Comparison of ENCODE assay signal across 8 mouse cellular contexts in the genomic region with DNA sequence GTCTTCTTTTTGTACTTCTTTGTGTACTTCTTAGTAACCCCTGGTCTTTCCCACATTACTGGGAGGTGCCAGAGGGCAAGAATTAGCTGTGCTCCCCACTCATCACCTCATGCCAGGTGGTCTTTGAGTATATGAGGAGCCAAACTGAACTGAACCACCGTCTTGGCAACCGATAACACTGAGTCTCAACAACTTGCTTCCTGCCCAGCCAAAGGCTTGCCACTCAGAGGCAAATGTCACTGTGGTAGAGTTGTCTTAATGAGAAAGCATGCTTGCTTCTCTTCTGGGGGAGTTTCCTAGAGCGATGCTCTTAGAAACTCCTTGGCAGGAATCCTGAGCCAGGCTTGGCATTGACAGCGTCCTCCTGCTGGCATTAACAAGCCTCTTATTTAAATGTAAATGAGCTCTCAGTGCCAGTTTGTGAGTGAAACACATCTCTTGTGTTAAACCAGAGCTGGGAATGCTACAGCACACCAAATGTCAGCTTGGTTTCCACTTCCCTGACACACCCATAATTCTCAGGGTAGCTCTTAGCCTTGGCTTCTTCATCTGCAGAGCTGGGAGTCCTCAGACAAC.
A peak's percentile ranks its signal among the peaks of the same experiment; 100 is the strongest.
DNase-seq lines count a peak whose midpoint lies in the region; ATAC-seq and TF ChIP-seq lines count a peak whose summit lies in the region.

No protein-coding gene starts in this region.

- H3K4me3 ChIP-seq in kidney, embryonic 14.5 days (ENCODE audit: low read length): no peak overlapping the region
- H3K4me3 ChIP-seq in forebrain, embryonic 13.5 days: no peak overlapping the region
- H3K4me3 ChIP-seq in liver, postnatal 0 days (ENCODE audit: low read depth, low read length): no peak overlapping the region

- DNase-seq in kidney, adult 8-10 months: peak; percentile 36 to 54
- DNase-seq in layer of hippocampus, postnatal 10 days (ENCODE audit: low spot score in 2 of 2): peak; percentile 74 to 81
- peak; percentile 67 to 85 for DNase-seq in right cerebral cortex, adult 2 months (ENCODE audit: low spot score in 2 of 2)
- no peak for DNase-seq in liver, postnatal 0 days
- no peak for DNase-seq in heart, postnatal 4 days
- no peak for DNase-seq in heart, postnatal 10 days

- H3K9me3 ChIP-seq in kidney, embryonic 14.5 days (ENCODE audit: control insufficient read depth, low read length): no peaks in the 10 kb centered on the region
- no peaks in the 10 kb centered on the region for H3K9me3 ChIP-seq in forebrain, embryonic 13.5 days (replicated peaks)
- H3K9me3 ChIP-seq in liver, postnatal 0 days (ENCODE audit: low read length): no peaks in the 10 kb centered on the region

- no peaks in the 10 kb centered on the region for H3K4me1 ChIP-seq in kidney, embryonic 14.5 days (ENCODE audit: control insufficient read depth, insufficient read depth, low read length)
- peaks cover 27% of the 10 kb centered on the region for H3K4me1 ChIP-seq in forebrain, embryonic 13.5 days
- peaks cover under 1% of the 10 kb centered on the region; the same call in 1 of the 2 replicates for H3K4me1 ChIP-seq in liver, postnatal 0 days (ENCODE audit: insufficient read depth)

- intact Hi-C loops in heart, postnatal 10 days (cut with DNase I): no loop called here

- H3K4me2 ChIP-seq in kidney, embryonic 14.5 days (replicated peaks; ENCODE audit: low read depth, low read length): no peak overlapping the region
- no peak overlapping the region for H3K4me2 ChIP-seq in forebrain, embryonic 13.5 days
- H3K4me2 ChIP-seq in liver, postnatal 0 days (ENCODE audit: low read depth, low read length): no peak overlapping the region

- H3K36me3 ChIP-seq in kidney, embryonic 14.5 days (ENCODE audit: control insufficient read depth, insufficient read depth, low read length): no peaks in the 10 kb centered on the region
- H3K36me3 ChIP-seq in forebrain, embryonic 13.5 days (ENCODE audit: poor library complexity, severe bottlenecking): no peaks in the 10 kb centered on the region
- H3K36me3 ChIP-seq in liver, postnatal 0 days (replicated peaks; ENCODE audit: insufficient read depth, low read length): no peaks in the 10 kb centered on the region

- H3K27me3 ChIP-seq in kidney, embryonic 14.5 days (ENCODE audit: control insufficient read depth, insufficient read depth, low read length): no peaks in the 10 kb centered on the region
- no peaks in the 10 kb centered on the region for H3K27me3 ChIP-seq in forebrain, embryonic 13.5 days
- H3K27me3 ChIP-seq in liver, postnatal 0 days (ENCODE audit: insufficient read depth, low read length): no peaks in the 10 kb centered on the region

- no peak for TF ChIP-seq CTCF in liver, postnatal 0 days (IDR thresholded peaks at IDR 0.05; ENCODE audit: low read depth)

- H3K27ac ChIP-seq in kidney, embryonic 14.5 days (ENCODE audit: low read depth, low read length): no peak overlapping the region
- H3K27ac ChIP-seq in forebrain, embryonic 13.5 days: peak overlapping the region; percentile 84
- no peak overlapping the region for H3K27ac ChIP-seq in liver, postnatal 0 days (ENCODE audit: low read depth)

- H3K9ac ChIP-seq in kidney, embryonic 14.5 days (ENCODE audit: low read depth, low read length): no peak overlapping the region
- H3K9ac ChIP-seq in forebrain, embryonic 13.5 days: no peak overlapping the region
- no peak overlapping the region for H3K9ac ChIP-seq in liver, postnatal 0 days (replicated peaks)

- WGBS in kidney, embryonic 14.5 days: 76% methylated on average over 4 of the region's 4 CpGs
- WGBS in forebrain, embryonic 13.5 days: 16% methylated on average over 4 of the region's 4 CpGs
- WGBS in liver, postnatal 0 days (ENCODE audit: insufficient replicate concordance): 85% methylated on average over 4 of the region's 4 CpGs

- no peak for ATAC-seq in kidney, embryonic 14.5 days (ENCODE audit: low FRiP score, low TSS enrichment)
- peak; percentile 95 for ATAC-seq in forebrain, embryonic 13.5 days
- ATAC-seq in liver, postnatal 0 days: no peak

- no peak for TF ChIP-seq EP300 in liver, postnatal 0 days (IDR thresholded peaks at IDR 0.05; ENCODE audit: low read depth)

Comparison
In these comparisons a context has a peak if more than half of its experiments do, and no peak if none do; other contexts are left out.
1. DNase-seq: peak in kidney, adult 8-10 months (2 of 2), layer of hippocampus, postnatal 10 days (2 of 2) and right cerebral cortex, adult 2 months (2 of 2); none in liver, postnatal 0 days (single experiment), heart, postnatal 4 days (single experiment) and heart, postnatal 10 days (0 of 2).